Mouse (Mus musculus): ENCODE results near the gene Armh2. TPM values are rescaled to one million over a fixed set of nuclear protein-coding genes. Genes with fewer than 3 reads are reported as not detected.

Armh2 gene
- polyA plus RNA-seq, 1 experiment = not detected

- no peak overlapping the region for H3K27ac ChIP-seq (replicated peaks; ENCODE audit: low read depth, low read length)
- H3K4me1 ChIP-seq (ENCODE audit: control insufficient read depth, insufficient read depth, insufficient read length, low read length) = no peaks in the 10 kb centered on the region
- H3K4me3 ChIP-seq (ENCODE audit: insufficient read depth, low read depth, low read length) = no peak overlapping the region
Measured at GRCm38 (mm10) chr13:24776146-24776844, 35.3 kb downstream of the Armh2 start.

GRCm38 (mm10) chr13:24778026-24778425 lies 37.0 kb downstream of the Armh2 start:
- Histone ChIP-seq H3K27ac (replicated peaks; ENCODE audit: low read depth, low read length) (no peak overlapping the region), H3K4me1 (ENCODE audit: control insufficient read depth, insufficient read depth, insufficient read length, low read length) (no peaks in the 10 kb centered on the region), H3K4me3 (ENCODE audit: insufficient read depth, low read depth, low read length) (no peak overlapping the region)

- no peaks in the 10 kb centered on the region for H3K4me1 ChIP-seq (ENCODE audit: control insufficient read depth, insufficient read depth, insufficient read length, low read length)
- H3K27ac ChIP-seq (replicated peaks; ENCODE audit: low read depth, low read length) = no peak overlapping the region
- H3K4me3 ChIP-seq (ENCODE audit: insufficient read depth, low read depth, low read length) = no peak overlapping the region
Measured at GRCm38 (mm10) chr13:24778706-24779380, 37.8 kb downstream of the Armh2 start.

- no peaks in the 10 kb centered on the region for H3K4me1 ChIP-seq (ENCODE audit: control insufficient read depth, insufficient read depth, insufficient read length, low read length)
- H3K27ac ChIP-seq (replicated peaks; ENCODE audit: low read depth, low read length) = no peak overlapping the region
- H3K4me3 ChIP-seq (ENCODE audit: insufficient read depth, low read depth, low read length) = no peak overlapping the region
Measured at GRCm38 (mm10) chr13:24781916-24782315, 40.9 kb downstream of the Armh2 start.

GRCm38 (mm10) chr13:24786014-24786490 lies 45.0 kb downstream of the Armh2 start:
- Histone ChIP-seq H3K4me3 (ENCODE audit: insufficient read depth, low read depth, low read length) (no peak overlapping the region), H3K4me1 (ENCODE audit: control insufficient read depth, insufficient read depth, insufficient read length, low read length) (no peaks in the 10 kb centered on the region), H3K27ac (replicated peaks; ENCODE audit: low read depth, low read length) (no peak overlapping the region)

- H3K27ac ChIP-seq (replicated peaks; ENCODE audit: low read depth, low read length) = no peak overlapping the region
- peaks cover under 1% of the 10 kb centered on the region; the same call in 1 of the 2 replicates for H3K4me1 ChIP-seq (ENCODE audit: control insufficient read depth, insufficient read depth, insufficient read length, low read length)
- no peak overlapping the region for H3K4me3 ChIP-seq (ENCODE audit: insufficient read depth, low read depth, low read length)
Measured at GRCm38 (mm10) chr13:24787477-24787876, 46.4 kb downstream of the Armh2 start.

- Histone ChIP-seq H3K4me1 (ENCODE audit: control insufficient read depth, insufficient read depth, insufficient read length, low read length) (peaks cover 2% of the 10 kb centered on the region; the same call in 1 of the 2 replicates), H3K4me3 (ENCODE audit: insufficient read depth, low read depth, low read length) (no peak overlapping the region), H3K27ac (replicated peaks; ENCODE audit: low read depth, low read length) (no peak overlapping the region)
Measured at GRCm38 (mm10) chr13:24791349-24791748, 50.3 kb downstream of the Armh2 start.

GRCm38 (mm10) chr13:24792411-24793045 lies 51.5 kb downstream of the Armh2 start:
- Histone ChIP-seq H3K27ac (replicated peaks; ENCODE audit: low read depth, low read length) (peak overlapping the region; percentile 83), H3K4me1 (ENCODE audit: control insufficient read depth, insufficient read depth, insufficient read length, low read length) (peaks cover 2% of the 10 kb centered on the region; the same call in 1 of the 2 replicates), H3K4me3 (ENCODE audit: insufficient read depth, low read depth, low read length) (no peak overlapping the region)

Other genes with a start within 250 kb of the Armh2 start
- 3.8 and 7.8 TPM in 2 replicates for gene Ripor2, start 159.0 kb upstream of the Armh2 start, polyA plus RNA-seq (2012; ENCODE audit: insufficient read depth, insufficient read length, missing spikeins)
- 52.2 and 53.3 TPM in 2 replicates for gene Gmnn, start 20.7 kb downstream of the Armh2 start, polyA plus RNA-seq (2012; ENCODE audit: insufficient read depth, insufficient read length, missing spikeins)
- gene BC005537, start 60.4 kb downstream of the Armh2 start, polyA plus RNA-seq (2012; ENCODE audit: insufficient read depth, insufficient read length, missing spikeins) = 60.6 and 80.2 TPM in 2 replicates
- gene Acot13, start 90.3 kb downstream of the Armh2 start, polyA plus RNA-seq (2012; ENCODE audit: insufficient read depth, insufficient read length, missing spikeins) = 452 and 487 TPM in 2 replicates
- gene Tdp2, start 90.4 kb downstream of the Armh2 start, polyA plus RNA-seq (2012; ENCODE audit: insufficient read depth, insufficient read length, missing spikeins) = 16.2 and 19.9 TPM in 2 replicates
- not detected in 2 replicates for gene D130043K22Rik, start 103.9 kb downstream of the Armh2 start, polyA plus RNA-seq (2012; ENCODE audit: insufficient read depth, insufficient read length, missing spikeins)
- 16.3 and 18.4 TPM in 2 replicates for gene Aldh5a1, start 196.4 kb downstream of the Armh2 start, polyA plus RNA-seq (2012; ENCODE audit: insufficient read depth, insufficient read length, missing spikeins)
- 2.2 and 6.7 TPM in 2 replicates for gene Gpld1, start 201.9 kb downstream of the Armh2 start, polyA plus RNA-seq (2012; ENCODE audit: insufficient read depth, insufficient read length, missing spikeins)